Mouse (Mus musculus) kidney, postnatal 36 days (tissue): ENCODE results near the gene Vmn2r72.

Experiments
- DNase-seq, 2 experiments: peaks; one replicate each; pipeline ENCODE4 v3.0.0; 2021 to 2022; ENCODE audit warnings: mixed read lengths in 2 of 2

The Vmn2r72 gene

DNA sequence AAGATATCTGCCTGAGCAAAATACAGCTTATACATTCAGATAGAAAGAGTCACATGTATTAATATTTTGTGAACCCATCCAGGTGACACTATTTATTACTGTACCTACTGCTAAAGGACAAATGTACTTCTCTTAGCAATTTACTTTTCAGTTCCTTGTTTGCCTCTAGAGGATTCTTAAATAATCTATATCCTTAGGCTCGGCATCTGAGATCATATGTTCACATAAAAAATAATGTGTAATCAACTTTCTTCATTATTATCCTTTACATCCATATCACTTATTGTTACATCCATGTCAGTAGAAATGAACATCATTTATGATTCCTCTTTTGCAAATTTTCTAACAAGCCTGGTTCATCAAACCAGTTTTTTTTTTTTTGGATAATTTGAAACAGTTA lies at the start of gene Vmn2r72:
Gene Vmn2r72 (minus strand): TSS at position 101 of the 400 bp plus-strand sequence.
- DNase-seq = no peak
